Mouse (Mus musculus) T-cell, adult 2 months (primary cell): ENCODE results near the gene Pbx3.

Experiments used
- DNase-seq: peaks from one replicate; pipeline ENCODE4 v3.0.0; 2022; ENCODE audit warnings: low spot score

The Pbx3 gene

GRCm38 (mm10) chr2:34221477-34221876 lies 151.5 kb downstream of the Pbx3 start:
- no peak for DNase-seq

GRCm38 (mm10) chr2:34219150-34219549 lies 153.8 kb downstream of the Pbx3 start:
- DNase-seq: no peak

GRCm38 (mm10) chr2:34217596-34217995 lies 155.3 kb downstream of the Pbx3 start:
- no peak for DNase-seq

- no peak for DNase-seq
Measured at GRCm38 (mm10) chr2:34215496-34215895, 157.4 kb downstream of the Pbx3 start.

- DNase-seq: no peak
Measured at GRCm38 (mm10) chr2:34212418-34212817, 160.5 kb downstream of the Pbx3 start.

GRCm38 (mm10) chr2:34204797-34205196 lies 168.1 kb downstream of the Pbx3 start:
- no peak for DNase-seq

GRCm38 (mm10) chr2:34204325-34204724 lies 168.6 kb downstream of the Pbx3 start:
- DNase-seq: no peak

GRCm38 (mm10) chr2:34193870-34194820 lies 178.8 kb downstream of the Pbx3 start:
- DNase-seq: no peak

GRCm38 (mm10) chr2:34193276-34193675 lies 179.7 kb downstream of the Pbx3 start:
- no peak for DNase-seq

GRCm38 (mm10) chr2:34187366-34187765 lies 185.6 kb downstream of the Pbx3 start:
- DNase-seq: no peak

- no peak for DNase-seq
Measured at GRCm38 (mm10) chr2:34181600-34181999, 191.3 kb downstream of the Pbx3 start.

GRCm38 (mm10) chr2:34179299-34179698 lies 193.6 kb downstream of the Pbx3 start:
- no peak for DNase-seq

- DNase-seq: no peak
Measured at GRCm38 (mm10) chr2:34178653-34179052, 194.3 kb downstream of the Pbx3 start.

GRCm38 (mm10) chr2:34170424-34170823 lies 202.5 kb downstream of the Pbx3 start:
- DNase-seq: no peak

- DNase-seq: no peak
Measured at GRCm38 (mm10) chr2:34169626-34170025, 203.3 kb downstream of the Pbx3 start.

GRCm38 (mm10) chr2:34168191-34168590 lies 204.8 kb downstream of the Pbx3 start:
- no peak for DNase-seq

GRCm38 (mm10) chr2:34162484-34162883 lies 210.5 kb downstream of the Pbx3 start:
- DNase-seq: no peak

- DNase-seq: no peak
Measured at GRCm38 (mm10) chr2:34157746-34158145, 215.2 kb downstream of the Pbx3 start.

- DNase-seq: no peak
Measured at GRCm38 (mm10) chr2:34154833-34155232, 218.1 kb downstream of the Pbx3 start.

- no peak for DNase-seq
Measured at GRCm38 (mm10) chr2:34153336-34153735, 219.6 kb downstream of the Pbx3 start.

- DNase-seq: no peak
Measured at GRCm38 (mm10) chr2:34150560-34150959, 222.4 kb downstream of the Pbx3 start.

- no peak for DNase-seq
Measured at GRCm38 (mm10) chr2:34148214-34148613, 224.7 kb downstream of the Pbx3 start.

- DNase-seq: no peak
Measured at GRCm38 (mm10) chr2:34147476-34147875, 225.5 kb downstream of the Pbx3 start.

- no peak for DNase-seq
Measured at GRCm38 (mm10) chr2:34147036-34147435, 225.9 kb downstream of the Pbx3 start.
